Mouse (Mus musculus) CH12.LX (cell line): ENCODE data around the gene Ncor1. TPM values are rescaled to one million over a fixed set of nuclear protein-coding genes. Genes with fewer than 3 reads are reported as not detected.

Experiments
- DNase-seq: peaks from one replicate; pipeline ENCODE4 v3.0.0-alpha.2; 2013; ENCODE audit errors: extremely low read depth
- H3K27ac ChIP-seq: 2 replicates; pipeline ENCODE4 v1.5.1; 2012; ENCODE audit warnings: low read depth, mild to moderate bottlenecking, control low read depth, moderate library complexity; ENCODE audit not compliant: insufficient read depth
- H3K27me3 ChIP-seq: replicated peaks from 2 replicates; pipeline ENCODE3; 2012; ENCODE audit warnings: inconsistent platforms
- H3K36me3 ChIP-seq, 2 experiments: replicated peaks in 1 of 2; 2 replicates each; pipeline versions ENCODE3 to v1.6.1; 2012; ENCODE audit warnings: inconsistent platforms in 1 of 2, low read length in 1 of 2, mild to moderate bottlenecking in 1 of 2, mixed read lengths in 1 of 2, moderate library complexity in 1 of 2; ENCODE audit not compliant: control insufficient read depth in 1 of 2, insufficient read depth in 1 of 2
- H3K4me1 ChIP-seq, 2 experiments: 2 replicates each; pipeline ENCODE4 v1.6.1; 2012; ENCODE audit warnings: inconsistent platforms in 1 of 2, moderate library complexity in 1 of 2; ENCODE audit not compliant: insufficient read depth in 2 of 2, control insufficient read depth in 1 of 2
- H3K4me2 ChIP-seq: 2 replicates; pipeline ENCODE4 v1.6.1; 2012; ENCODE audit warnings: low read depth, mild to moderate bottlenecking, control low read depth; ENCODE audit not compliant: poor library complexity, insufficient read depth, severe bottlenecking
- H3K4me3 ChIP-seq, 3 experiments: fragments of 150-350 bp in 1 of 3; sonication (generic) in 1 of 3; replicated peaks in 1 of 3; 2 replicates each; pipeline versions ENCODE3 to v1.5.1; 2011 to 2012; ENCODE audit warnings: low read depth in 2 of 3, low read length in 2 of 3, mild to moderate bottlenecking in 2 of 3, moderate library complexity in 2 of 3, control low read depth in 1 of 3, improper control_type of control experiment in 1 of 3, inconsistent platforms in 1 of 3, mixed read lengths in 1 of 3; ENCODE audit not compliant: poor library complexity in 1 of 3
- H3K79me2 ChIP-seq: replicated peaks from 2 replicates; pipeline ENCODE4 v1.6.1; 2012; ENCODE audit warnings: mild to moderate bottlenecking, moderate library complexity; ENCODE audit not compliant: control insufficient read depth, poor library complexity, insufficient read depth, severe bottlenecking; ENCODE audit errors: extremely low read depth
- H3K9ac ChIP-seq: 2 replicates; pipeline ENCODE4 v1.6.1; 2012; ENCODE audit warnings: low read depth, mild to moderate bottlenecking, control low read depth, moderate library complexity; ENCODE audit not compliant: insufficient read depth
- H3K9me3 ChIP-seq: replicated peaks from 2 replicates; pipeline ENCODE3; 2012; ENCODE audit warnings: low read length, inconsistent platforms, mixed read lengths
- BHLHE40 ChIP-seq: IDR thresholded peaks from 2 replicates; pipeline ENCODE4 v1.6.1; 2011; ENCODE audit warnings: mild to moderate bottlenecking, low read depth, low read length, improper control_type of control experiment
- CHD1 ChIP-seq: IDR thresholded peaks from 2 replicates; pipeline ENCODE4 v1.6.1; 2012; ENCODE audit warnings: low read depth, low read length, improper control_type of control experiment, inconsistent platforms
- CTCF ChIP-seq, 2 experiments: IDR thresholded peaks in 1 of 2; conservative IDR thresholded peaks in 1 of 2; 2 replicates each; pipeline ENCODE4 v1.5.1; 2011 to 2012; ENCODE audit warnings: low read depth in 2 of 2, low read length in 2 of 2, improper control_type of control experiment in 1 of 2, inconsistent platforms in 1 of 2, mild to moderate bottlenecking in 1 of 2, moderate library complexity in 1 of 2
- ELF1 ChIP-seq: IDR thresholded peaks from 2 replicates; pipeline ENCODE4 v1.6.1; 2014; ENCODE audit warnings: low read depth, mild to moderate bottlenecking, inconsistent platforms, low read length, improper control_type of control experiment
- KAT2A ChIP-seq: IDR thresholded peaks from 2 replicates; pipeline ENCODE4 v1.6.1; 2012; ENCODE audit warnings: low read length, improper control_type of control experiment, inconsistent platforms; ENCODE audit not compliant: insufficient replicate concordance
- MAFK ChIP-seq: IDR thresholded peaks from 2 replicates; pipeline ENCODE4 v1.6.1; 2011; ENCODE audit warnings: low read length, improper control_type of control experiment; ENCODE audit not compliant: insufficient replicate concordance
- MXI1 ChIP-seq: IDR thresholded peaks from 2 replicates; pipeline ENCODE4 v1.6.1; 2011; ENCODE audit warnings: mild to moderate bottlenecking, low read depth, low read length, improper control_type of control experiment
- MYC ChIP-seq: IDR thresholded peaks from 2 replicates; pipeline ENCODE4 v1.6.1; 2011; ENCODE audit warnings: low read depth, mild to moderate bottlenecking, improper control_type of control experiment, low read length
- NELFE ChIP-seq: IDR thresholded peaks from 2 replicates; pipeline ENCODE4 v1.6.1; 2011; ENCODE audit warnings: low read depth, low read length, improper control_type of control experiment
- NRF1 ChIP-seq: IDR thresholded peaks from 2 replicates; pipeline ENCODE4 v1.6.1; 2014; ENCODE audit warnings: low read depth, mild to moderate bottlenecking, inconsistent platforms, low read length, improper control_type of control experiment, moderate library complexity
- PAX5 ChIP-seq: IDR thresholded peaks from 2 replicates; pipeline ENCODE4 v1.6.1; 2012; ENCODE audit warnings: low read length, inconsistent platforms, mixed read lengths
- RAD21 ChIP-seq: IDR thresholded peaks from 2 replicates; pipeline ENCODE4 v1.6.1; 2011; ENCODE audit warnings: low read depth, mild to moderate bottlenecking, low read length, improper control_type of control experiment, moderate library complexity
- TBP ChIP-seq: conservative IDR thresholded peaks from 2 replicates; pipeline ENCODE4 v1.6.1; 2011; ENCODE audit warnings: low read depth, low read length, improper control_type of control experiment
- TCF12 ChIP-seq: IDR thresholded peaks from 2 replicates; pipeline ENCODE4 v1.6.1; 2014; ENCODE audit warnings: low read depth, mild to moderate bottlenecking, inconsistent platforms, low read length, improper control_type of control experiment
- USF1 ChIP-seq: IDR thresholded peaks from 2 replicates; pipeline ENCODE4 v1.6.1; 2014; ENCODE audit warnings: low read depth, mild to moderate bottlenecking, inconsistent platforms, low read length, improper control_type of control experiment
- USF2 ChIP-seq: conservative IDR thresholded peaks from 2 replicates; pipeline ENCODE4 v1.6.1; 2011; ENCODE audit warnings: low read depth, low read length, improper control_type of control experiment
- ZC3H11A ChIP-seq: IDR thresholded peaks from 2 replicates; pipeline ENCODE4 v1.6.1; 2012; ENCODE audit warnings: low read depth, mild to moderate bottlenecking, inconsistent platforms, low read length, improper control_type of control experiment
- ZNF384 ChIP-seq: IDR thresholded peaks from 2 replicates; pipeline ENCODE4 v1.6.1; 2012; ENCODE audit warnings: low read depth, low read length, improper control_type of control experiment, inconsistent platforms
- dilution Hi-C: fragments of 300-500 bp; cut with MboI; formaldehyde crosslinking; loops from 2 replicates; pipeline ENCODE4 v1.14.3; 2020; ENCODE audit warnings: low sequenced_read_pairs; ENCODE audit not compliant: extremely low pct_unique_long_range_greater_than_20kb, extremely low pct_ligation_motif_present
- in situ Hi-C: fragments of 300-500 bp; cut with MboI; formaldehyde crosslinking; loops from 3 replicates; pipeline ENCODE4 v1.14.3; 2019; ENCODE audit warnings: low sequenced_read_pairs, low pct_ligation_motif_present, low pct_unique_long_range_greater_than_20kb, mixed read lengths
- polyA plus RNA-seq: library from polyadenylated mRNA; unstranded; fragments of >175 nt; gene quantifications from 2 replicates; pipeline ENCODE4 v1.2.1, GENCODE M21; 2012; ENCODE audit warnings: low read depth; ENCODE audit not compliant: insufficient read length
- total RNA-seq, 2 experiments: library from RNA; depleted of rRNA; stranded (reverse); fragments of 300-350 nt in 1 of 2; fragments of >200 nt in 1 of 2; gene quantifications; 2 replicates each; pipeline ENCODE4 v1.2.3; 2012 to 2014

The Ncor1 gene
- total and polyA plus RNA-seq, 3 experiments = 76.3 to 232 (median 83.8) TPM

- Histone ChIP-seq H3K4me2 (no peak overlapping the region), H3K4me3 (no peak overlapping the region), H3K4me1 (peaks cover 0 to 3% of the 10 kb centered on the region in 2 experiments; a peak in 1 of 4 replicates), H3K27ac (no peak overlapping the region), H3K36me3 (peaks cover 24 to 71% of the 10 kb centered on the region in 2 experiments), H3K9ac (no peak overlapping the region), H3K79me2 (no peaks in the 10 kb centered on the region), H3K27me3 (no peaks in the 10 kb centered on the region), H3K9me3 (no peaks in the 10 kb centered on the region)
- DNase-seq = no peak
- dilution Hi-C loops = no loop called here
- in situ Hi-C loops = no loop called here
- TF ChIP-seq ELF1 = no peak
- TF ChIP-seq MYC = no peak
- no peak for TF ChIP-seq KAT2A
- no peak for TF ChIP-seq MXI1
- TF ChIP-seq TBP = no peak
Measured at GRCm38 (mm10) chr11:62305866-62306265, 152.5 kb downstream of the Ncor1 start.

- TF ChIP-seq ZC3H11A (no peak), MAFK (no peak), TCF12 (no peak), KAT2A (no peak), BHLHE40 (no peak), NRF1 (no peak), NELFE (no peak), CHD1 (no peak), RAD21 (no peak), MXI1 (no peak), CTCF (conservative IDR thresholded peaks at IDR 0.05 in 1 of 2, IDR thresholded peaks at IDR 0.05 in 1 of 2; ENCODE audit: low read depth in 2 of 2, low read length in 2 of 2) (no peak)
- Histone ChIP-seq H3K36me3 (peaks cover 21 to 68% of the 10 kb centered on the region in 2 experiments), H3K9ac (no peak overlapping the region), H3K4me3 (no peak overlapping the region), H3K4me2 (no peak overlapping the region), H3K27me3 (no peaks in the 10 kb centered on the region), H3K27ac (no peak overlapping the region), H3K9me3 (no peaks in the 10 kb centered on the region), H3K79me2 (no peaks in the 10 kb centered on the region), H3K4me1 (peaks cover 0 to 3% of the 10 kb centered on the region in 2 experiments; a peak in 1 of 4 replicates)
- no peak for DNase-seq
- dilution Hi-C loops (no loop called here), in situ Hi-C loops (no loop called here)
Measured at GRCm38 (mm10) chr11:62298883-62299282, 159.5 kb downstream of the Ncor1 start.

GRCm38 (mm10) chr11:62294121-62294520 is 164.2 kb downstream of the Ncor1 start:
- Histone ChIP-seq H3K27me3 (no peaks in the 10 kb centered on the region), H3K36me3 (peaks cover 41 to 88% of the 10 kb centered on the region in 2 experiments), H3K27ac (no peak overlapping the region), H3K79me2 (no peaks in the 10 kb centered on the region), H3K9me3 (no peaks in the 10 kb centered on the region), H3K4me1 (no peaks in the 10 kb centered on the region), H3K4me3 (no peak overlapping the region), H3K4me2 (no peak overlapping the region), H3K9ac (no peak overlapping the region)
- TF ChIP-seq USF2 (no peak), USF1 (no peak), PAX5 (no peak), TCF12 (no peak), ZNF384 (no peak)
- DNase-seq = no peak
- dilution Hi-C loops = no loop called here
- in situ Hi-C loops = no loop called here
